In genomic region chr15:37165216-37165615, GRCm38 (mm10) we compare ENCODE assay signal across 17 mouse cellular contexts.
DNase-seq lines count a peak whose midpoint lies in the region; TF ChIP-seq lines count a peak whose summit lies in the region.
"Had no signal": no experiment of that assay in that cellular context is flagged by ENCODE, and none has a peak within 500 bp of the region (broad histone marks: within the 10 kb centered on the region; RNA-seq: fewer than 3 reads in every experiment).

No protein-coding gene starts in this region.

- H3K4me1 ChIP-seq in kidney, adult 2 months (ENCODE audit: control insufficient read depth, insufficient read depth, low read length): peaks cover 3% of the 10 kb centered on the region; the same call in 1 of the 2 replicates
- H3K4me1 ChIP-seq: forebrain, embryonic 15.5 days had no signal

- no peak for TF ChIP-seq CTCF in kidney, adult 2 months (conservative IDR thresholded peaks at IDR 0.05; ENCODE audit: insufficient read depth, insufficient read length, low read depth, low read length)

- 56% methylated on average over 2 of the region's 2 CpGs for WGBS in kidney, adult 2 months

- no peak overlapping the region for H3K4me3 ChIP-seq in kidney, adult 2 months (ENCODE audit: insufficient read depth, low read depth, low read length)
- H3K4me3 ChIP-seq: embryonic facial prominence, embryonic 12.5 days; forebrain, embryonic 15.5 days had no signal

- 0 out of 2 replicates have a peak overlapping the region, but pooled peaks have one; percentile 5 for H3K27ac ChIP-seq in kidney, adult 2 months (ENCODE audit: insufficient read depth, low read depth, low read length)
- H3K27ac ChIP-seq: embryonic facial prominence, embryonic 12.5 days; forebrain, embryonic 15.5 days had no signal

- no peak for DNase-seq in kidney, adult 2 months
- no peak for DNase-seq in kidney, adult 8-10 months
- DNase-seq in lung, adult 18-20 months: peak; percentile 59 to 61
- DNase-seq in lung, postnatal 14 days: no peak
- peak; percentile 20 for DNase-seq in kidney, postnatal 10 days
- peak; percentile 56 for DNase-seq in lung, postnatal 36 days
- DNase-seq in layer of hippocampus, adult 9-11 months: no peak
- DNase-seq: cerebellum, adult 11-12 months; cerebellum, adult 9-10 months; cerebellum, postnatal 25 days; gastrocnemius, postnatal 36 days; heart, adult 11 months; heart, postnatal 10 days; heart, postnatal 4 days had no signal

- no peak for TF ChIP-seq POLR2A in kidney, adult 2 months (IDR thresholded peaks at IDR 0.05; ENCODE audit: low read depth, low read length)

- no peaks in the 10 kb centered on the region for H3K27me3 ChIP-seq in kidney, adult 2 months (replicated peaks; ENCODE audit: control insufficient read depth, insufficient read depth, low read length)
- H3K27me3 ChIP-seq: embryonic facial prominence, embryonic 12.5 days; forebrain, embryonic 15.5 days had no signal

- no peaks in the 10 kb centered on the region for H3K36me3 ChIP-seq in kidney, adult 2 months (ENCODE audit: control insufficient read depth, insufficient read depth, low read length)
- H3K36me3 ChIP-seq: embryonic facial prominence, embryonic 12.5 days; forebrain, embryonic 15.5 days; heart, embryonic 10.5 days had no signal

Comparison
In these comparisons a context has a peak if more than half of its experiments do, and no peak if none do; other contexts are left out.
1. DNase-seq: peak in lung, adult 18-20 months (2 of 2), kidney, postnatal 10 days (single experiment) and lung, postnatal 36 days (single experiment); none in kidney, adult 2 months (single experiment), kidney, adult 8-10 months (0 of 2), lung, postnatal 14 days (single experiment) and layer of hippocampus, adult 9-11 months (single experiment).